Mouse (Mus musculus) heart, adult 2 months (tissue): Measurements from ENCODE around the gene Zfx. TPM values are rescaled to one million over a fixed set of nuclear protein-coding genes. Genes with fewer than 3 reads are reported as not detected.

Experiments
- DNase-seq, 2 experiments: peaks; one replicate each; pipeline ENCODE4 v3.0.0; 2021
- H3K27ac ChIP-seq: fragments of 200-600 bp; 2 replicates; pipeline ENCODE4 v1.8.1; 2022
- H3K27me3 ChIP-seq: fragments of 200-500 bp; 2 replicates; pipeline ENCODE4 v1.6.1; 2012; ENCODE audit warnings: mild to moderate bottlenecking, low read length, inconsistent platforms, mixed read lengths; ENCODE audit not compliant: control insufficient read depth, insufficient read depth
- H3K36me3 ChIP-seq: fragments of 200-500 bp; 2 replicates; pipeline ENCODE4 v1.6.1; 2012; ENCODE audit warnings: low read length, inconsistent platforms; ENCODE audit not compliant: control insufficient read depth, insufficient read depth
- H3K4me1 ChIP-seq: fragments of 200-500 bp; 2 replicates; pipeline ENCODE4 v1.6.1; 2011; ENCODE audit warnings: low read length; ENCODE audit not compliant: control insufficient read depth, insufficient read depth
- H3K4me3 ChIP-seq: fragments of 200-600 bp; 2 replicates; pipeline ENCODE4 v1.8.1; 2022
- H3K79me2 ChIP-seq: fragments of 200-500 bp; replicated peaks from 2 replicates; pipeline ENCODE4 v1.6.1; 2012; ENCODE audit warnings: mild to moderate bottlenecking, inconsistent platforms, low read length, moderate library complexity, mixed read lengths; ENCODE audit not compliant: control insufficient read depth, insufficient read depth
- H3K9ac ChIP-seq: fragments of 200-500 bp; 2 replicates; pipeline ENCODE4 v1.6.1; 2012; ENCODE audit warnings: low read depth, mild to moderate bottlenecking, control low read depth, inconsistent platforms, low read length, mixed read lengths
- CTCF ChIP-seq: fragments of 200-600 bp; IDR thresholded peaks from 2 replicates; pipeline ENCODE4 v1.8.1; 2022; ENCODE audit warnings: antibody characterized with exemption, mild to moderate bottlenecking, moderate library complexity
- EP300 ChIP-seq: fragments of 200-500 bp; IDR thresholded peaks from 2 replicates; pipeline ENCODE4 v1.6.1; 2011; ENCODE audit warnings: low read depth, low read length, control low read depth; ENCODE audit not compliant: insufficient read depth
- POLR2A ChIP-seq: fragments of 200-500 bp; IDR thresholded peaks from 2 replicates; pipeline ENCODE4 v1.6.1; 2011; ENCODE audit warnings: mild to moderate bottlenecking, low read depth, low read length, control low read depth; ENCODE audit not compliant: insufficient read depth
- WGBS: fragments of 180-500 bp; shearing (Covaris S2); methylation state at CpG from one replicate; pipeline ENCODE4 v1.1.7; 2018; 5-methylcytosine and 5-hydroxymethylcytosine counted together
- intact Hi-C: fragments of 180-260 bp; cut with DNase I; formaldehyde crosslinking; loops from one replicate; pipeline ENCODE4 v1.15.1; 2025
- polyA plus RNA-seq: library from polyadenylated mRNA; depleted of rRNA; stranded (reverse); fragments of >200 nt; gene quantifications from 2 replicates; pipeline ENCODE4 v1.2.3, GENCODE M21; 2012
- total RNA-seq, 2 experiments: library from RNA; stranded (reverse); gene quantifications; 2 replicates each; pipeline ENCODE4 v1.2.3; 2021

Zfx gene
- total and polyA plus RNA-seq, 3 experiments = 4.5 to 23.7 (median 18.8) TPM

GRCm38 (mm10) chrX:94122709-94123058 is 818 bp downstream of the Zfx start:
- peak in 1 of 2 experiments; percentile 76 for DNase-seq
- H3K27me3 ChIP-seq = no peaks in the 10 kb centered on the region
- 31% methylated on average over 41 of the region's 53 CpGs for WGBS
- peak overlapping the region; percentile 99 for H3K9ac ChIP-seq
- H3K79me2 ChIP-seq = no peaks in the 10 kb centered on the region
- intact Hi-C loops = loop anchor here (2.0 to 5.0 kb wide), 3 partner anchors 35 to 110 kb away; partner anchors contain the start of gene Klhl15
- H3K4me3 ChIP-seq = peak overlapping the region; percentile 65
- H3K27ac ChIP-seq = peak overlapping the region; percentile 96
- TF ChIP-seq POLR2A = no peak
- TF ChIP-seq EP300 = no peak
- TF ChIP-seq CTCF = no peak
- peaks cover 2% of the 10 kb centered on the region for H3K4me1 ChIP-seq
- H3K36me3 ChIP-seq = peaks cover 4% of the 10 kb centered on the region

DNA sequence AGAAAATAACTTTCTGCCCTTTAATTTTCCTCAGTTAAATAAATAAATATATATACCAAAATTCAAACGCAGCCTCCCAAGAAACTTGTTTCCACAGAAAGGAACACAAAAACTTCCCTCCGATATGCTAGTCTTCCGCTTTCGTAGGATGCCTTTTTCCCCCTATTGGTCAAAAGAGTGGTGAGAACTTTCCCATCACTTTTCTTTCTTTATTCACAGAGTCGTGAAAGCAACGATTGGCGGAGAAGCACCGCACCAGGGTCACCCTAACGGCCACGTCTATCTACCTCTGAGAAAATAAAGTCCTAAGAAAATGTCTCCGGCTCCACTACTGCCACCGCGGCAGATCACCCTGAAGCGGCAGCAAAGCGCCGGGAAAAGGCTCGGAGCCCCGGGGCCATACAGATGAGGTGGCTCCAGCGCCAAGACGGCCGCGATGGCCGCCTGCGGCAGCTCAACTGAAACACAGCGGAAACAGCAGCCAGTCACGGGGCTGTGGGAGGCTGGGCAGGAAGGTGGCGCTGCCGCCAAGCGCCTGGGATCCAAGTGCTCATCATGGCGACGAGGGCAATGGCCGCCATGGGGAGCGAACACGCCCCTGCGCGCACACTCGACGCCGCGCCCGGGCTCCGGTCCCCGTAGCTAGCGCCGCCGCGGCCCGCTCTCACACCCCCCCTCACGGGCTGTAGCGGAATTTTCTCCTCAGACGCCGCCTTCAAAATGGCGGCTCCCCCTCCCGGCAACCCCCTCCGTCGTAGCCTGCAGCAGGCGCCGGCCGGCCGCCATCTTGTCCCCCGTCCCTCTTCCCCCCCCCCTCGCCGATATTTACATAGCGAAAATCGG is 1.4 kb downstream of the Zfx start:
- Histone ChIP-seq H3K36me3 (peaks cover 5% of the 10 kb centered on the region), H3K9ac (peak overlapping the region; percentile 99), H3K79me2 (no peaks in the 10 kb centered on the region), H3K27ac (peak overlapping the region; percentile 96), H3K4me1 (peaks cover 2% of the 10 kb centered on the region), H3K27me3 (no peaks in the 10 kb centered on the region), H3K4me3 (peak overlapping the region; percentile 65)
- intact Hi-C loops = loop anchor here (2.0 to 5.0 kb wide), 3 partner anchors 35 to 110 kb away; partner anchors contain the start of gene Klhl15
- peak; percentile 87 to 91 for DNase-seq
- TF ChIP-seq POLR2A (peak; percentile 61), CTCF (peak; percentile 60), EP300 (no peak)
- 18% methylated on average over 55 of the region's 65 CpGs for WGBS

GRCm38 (mm10) chrX:94121161-94121856 is 2.2 kb downstream of the Zfx start:
- Histone ChIP-seq H3K27me3 (no peaks in the 10 kb centered on the region), H3K27ac (peak overlapping the region; percentile 96), H3K36me3 (peaks cover 7% of the 10 kb centered on the region), H3K4me1 (peaks cover 2% of the 10 kb centered on the region), H3K4me3 (peak overlapping the region; percentile 65), H3K9ac (peak overlapping the region; percentile 54), H3K79me2 (no peaks in the 10 kb centered on the region)
- intact Hi-C loops = loop anchor here (5.0 kb wide), 2 partner anchors 34 to 111 kb away; partner anchors contain the start of gene Klhl15
- no peak for TF ChIP-seq CTCF
- TF ChIP-seq EP300 = no peak
- no peak for TF ChIP-seq POLR2A
- WGBS = 18% methylated on average over 24 of the region's 24 CpGs
- DNase-seq = peak; percentile 12 to 23

DNA sequence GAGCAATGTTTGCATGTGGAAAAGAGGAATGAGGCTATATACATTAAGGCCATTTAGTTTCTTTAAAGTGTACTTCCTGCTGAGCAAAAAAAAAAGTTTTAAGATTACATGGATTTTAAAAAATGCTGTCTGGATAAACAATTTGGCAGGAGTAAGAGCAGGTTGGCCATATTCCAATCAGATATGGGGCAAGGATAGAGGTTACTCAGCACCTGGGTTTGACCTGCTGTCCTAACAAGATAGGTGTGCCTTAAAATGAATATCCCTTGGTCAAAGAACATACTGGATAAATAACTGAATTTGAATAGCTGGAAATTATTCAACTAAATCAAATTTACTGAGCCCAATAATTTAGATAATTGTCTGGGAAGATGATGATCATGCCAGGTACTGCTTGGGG is 5.2 kb downstream of the Zfx start:
- H3K4me3 ChIP-seq = no peak overlapping the region
- no peaks in the 10 kb centered on the region for H3K27me3 ChIP-seq
- peaks cover 3% of the 10 kb centered on the region for H3K4me1 ChIP-seq
- H3K79me2 ChIP-seq = no peaks in the 10 kb centered on the region; the same call in 1 of the 2 replicates
- peaks cover 7% of the 10 kb centered on the region for H3K36me3 ChIP-seq
- no peak for TF ChIP-seq EP300
- TF ChIP-seq POLR2A = no peak
- TF ChIP-seq CTCF = no peak
- no peak overlapping the region for H3K27ac ChIP-seq
- intact Hi-C loops = loop anchor here (5.0 kb wide), 1 partner anchor 71 kb away; no protein-coding TSS in a partner anchor
- no peak overlapping the region for H3K9ac ChIP-seq
- DNase-seq = no peak

- no peak overlapping the region for H3K4me3 ChIP-seq
- intact Hi-C loops = loop anchor here (5.0 kb wide), 1 partner anchor 69 kb away; no protein-coding TSS in a partner anchor
- 58% methylated on average over 6 of the region's 6 CpGs for WGBS
Measured at GRCm38 (mm10) chrX:94115882-94116281, 7.6 kb downstream of the Zfx start.

DNA sequence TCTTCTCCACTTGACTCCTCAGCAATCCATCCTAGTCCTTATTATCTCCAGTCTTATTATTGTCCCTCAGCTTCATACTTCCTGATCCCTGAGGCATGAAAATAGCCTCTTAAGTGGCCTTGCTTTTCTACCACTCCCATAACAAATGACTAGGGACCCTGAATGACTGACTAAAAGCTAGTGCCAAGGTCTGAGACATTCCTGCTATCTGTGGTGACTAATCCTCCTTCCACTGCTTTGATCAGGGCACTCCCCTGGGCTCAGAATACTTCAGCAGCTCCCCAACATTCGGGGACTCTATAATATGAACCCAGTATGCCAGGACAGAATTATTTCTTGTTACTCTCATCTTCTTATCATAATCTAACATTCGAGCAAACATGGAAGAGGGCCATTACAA is 17.5 kb downstream of the Zfx start:
- WGBS = 30% methylated on average over 2 of the region's 2 CpGs
- H3K27ac ChIP-seq = no peak overlapping the region
- no peaks in the 10 kb centered on the region for H3K79me2 ChIP-seq
- no peaks in the 10 kb centered on the region; the same call in none of the 2 replicates for H3K4me1 ChIP-seq
- no peaks in the 10 kb centered on the region; the same call in 1 of the 2 replicates for H3K36me3 ChIP-seq
- intact Hi-C loops = no loop called here
- H3K27me3 ChIP-seq = no peaks in the 10 kb centered on the region
- TF ChIP-seq EP300 = no peak
- no peak for TF ChIP-seq POLR2A
- TF ChIP-seq CTCF = no peak
- no peak overlapping the region for H3K4me3 ChIP-seq
- DNase-seq = no peak
- H3K9ac ChIP-seq = no peak overlapping the region

More at GRCm38 (mm10) chrX:94115882-94116281, 7.6 kb downstream of the Zfx start:
- TF ChIP-seq EP300 (no peak), POLR2A (no peak)
- peaks cover 7% of the 10 kb centered on the region for H3K36me3 ChIP-seq
- H3K27me3 ChIP-seq = no peaks in the 10 kb centered on the region
- no peak overlapping the region for H3K9ac ChIP-seq
- H3K79me2 ChIP-seq = no peaks in the 10 kb centered on the region; the same call in 1 of the 2 replicates
- H3K27ac ChIP-seq = no peak overlapping the region
- DNase-seq = no peak
- peaks cover 3% of the 10 kb centered on the region for H3K4me1 ChIP-seq
